Mouse (Mus musculus) CD8-positive naive resting alpha-beta T cell, adult 2 months (primary cell): ENCODE results near the gene Gm38392.

Experiments used
- DNase-seq, 2 experiments: peaks; one replicate each; pipeline ENCODE4 v3.0.0; 2022; ENCODE audit warnings: low read depth in 2 of 2, low spot score in 2 of 2

The Gm38392 gene

GRCm38 (mm10) chr3:88201640-88202039 is 85.4 kb downstream of the Gm38392 start:
- DNase-seq: no peak

GRCm38 (mm10) chr3:88200972-88201330 is 86.1 kb downstream of the Gm38392 start:
- no peak for DNase-seq

- DNase-seq: no peak
These were observed 86.6 kb downstream of the Gm38392 start for GRCm38 (mm10) chr3:88200161-88200971.

- DNase-seq: no peak
These were observed 87.4 kb downstream of the Gm38392 start for GRCm38 (mm10) chr3:88199541-88200110.

- no peak for DNase-seq
These were observed 88.4 kb downstream of the Gm38392 start for GRCm38 (mm10) chr3:88198505-88199020.

- DNase-seq: no peak
These were observed 89.1 kb downstream of the Gm38392 start for GRCm38 (mm10) chr3:88197741-88198504.
